Mouse (Mus musculus) liver, postnatal 0 days (tissue): ENCODE data around the gene Gatad2b.
"Not testable (repeated sequence)": the region's sequence is repeated elsewhere in the genome, so short reads cannot be mapped to it uniquely, and the experiment has no call there.

ENCODE experiments used
- CTCF ChIP-seq: sonication (generic); IDR thresholded peaks from 2 replicates; pipeline ENCODE4 v1.5.1; 2016; ENCODE audit warnings: antibody characterized with exemption, low read depth
- EP300 ChIP-seq: IDR thresholded peaks from 2 replicates; pipeline ENCODE4 v1.6.1; 2016; ENCODE audit warnings: antibody characterized with exemption, low read depth, mild to moderate bottlenecking

DNA sequence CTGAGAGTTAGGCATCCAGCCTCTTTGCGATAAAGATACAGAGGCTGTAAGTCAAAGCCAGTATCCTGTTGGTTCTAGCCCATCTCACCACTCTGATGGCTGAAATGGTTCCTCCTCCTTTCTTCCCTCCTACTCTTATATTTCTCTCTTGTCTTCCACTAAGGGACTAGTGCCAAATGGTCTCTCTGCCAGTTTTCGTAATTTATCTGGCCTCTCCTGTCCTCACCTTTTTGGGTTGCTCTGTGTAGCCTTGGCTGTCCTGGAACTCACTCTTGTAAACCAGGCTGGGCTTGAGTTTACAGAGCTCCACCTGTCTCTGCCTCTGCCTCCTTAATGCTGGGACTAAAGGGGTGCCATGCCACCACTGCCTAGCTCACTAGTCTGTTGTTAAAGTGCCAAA lies 40.3 kb upstream of the Gatad2b start:
- TF ChIP-seq CTCF, EP300: not testable (repeated sequence)
